Mouse (Mus musculus) spleen, adult 2 months (tissue): ENCODE results near the gene Olfr95.

Source experiments
- CTCF ChIP-seq: fragments of 200-500 bp; IDR thresholded peaks from 2 replicates; pipeline ENCODE4 v1.5.1; 2011; ENCODE audit warnings: mild to moderate bottlenecking, inconsistent platforms; ENCODE audit not compliant: insufficient read depth, insufficient read length, insufficient replicate concordance; ENCODE audit errors: extremely low read depth
- POLR2A ChIP-seq: fragments of 200-500 bp; IDR thresholded peaks from 2 replicates; pipeline ENCODE4 v1.6.1; 2011; ENCODE audit warnings: low read depth, low read length, inconsistent platforms

GRCm38 (mm10) chr17:37250544-37250943, 37.6 kb upstream of the Olfr95 start:
- TF ChIP-seq CTCF (peak; percentile 27; the same call in 1 of the 2 replicates), POLR2A (no peak)
